Mouse (Mus musculus) spleen, postnatal 36 days (tissue): ENCODE data around the gene Tsn.
A peak's percentile ranks its signal among the peaks of the same experiment; 100 is the strongest.

ENCODE experiments used
- DNase-seq, 2 experiments: peaks; one replicate each; pipeline ENCODE4 v3.0.0; 2022; ENCODE audit warnings: low spot score in 2 of 2, mixed read lengths in 1 of 2

The Tsn gene

GRCm38 (mm10) chr1:118311622-118312326 is at the start of gene Tsn:
TSS of gene Tsn (minus strand) at chr1:118311739.
- DNase-seq, result no peak

DNA sequence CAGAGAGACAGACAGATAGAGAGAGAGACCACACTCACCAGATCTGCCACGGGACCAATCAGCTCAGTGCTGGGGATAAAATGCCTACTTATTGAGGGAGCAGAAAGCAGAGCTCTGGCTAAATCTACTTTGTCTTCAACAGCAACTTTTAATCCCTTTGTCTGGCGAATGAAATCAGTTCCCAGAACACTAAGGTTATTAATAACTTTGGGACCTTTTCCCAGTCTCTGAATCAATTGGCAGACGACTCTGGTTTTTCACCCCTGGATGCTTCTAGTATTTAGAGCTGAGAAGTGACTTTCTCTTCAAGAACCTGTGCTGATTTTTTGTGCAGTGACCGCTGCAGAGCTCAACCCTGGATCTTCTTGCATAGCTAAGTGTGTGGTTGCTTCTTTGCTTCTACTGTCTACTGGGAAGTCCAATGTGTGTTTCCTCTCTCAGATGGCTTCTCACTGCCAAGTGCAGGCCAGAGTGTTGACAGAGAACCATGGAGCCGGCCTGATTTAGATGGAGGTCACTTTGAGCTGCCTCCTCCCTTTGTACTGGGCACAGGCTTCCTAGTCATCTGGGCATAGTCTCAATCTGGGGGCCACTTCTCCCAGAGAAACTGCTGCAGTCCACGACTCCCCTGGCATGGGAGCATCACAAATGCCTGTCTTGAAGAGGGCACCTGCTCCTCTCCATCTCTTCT is 47.7 kb upstream of the Tsn start:
- DNase-seq, result no peak

- no peak for DNase-seq
Measured at GRCm38 (mm10) chr1:118349922-118350321, 38.4 kb upstream of the Tsn start.

DNA sequence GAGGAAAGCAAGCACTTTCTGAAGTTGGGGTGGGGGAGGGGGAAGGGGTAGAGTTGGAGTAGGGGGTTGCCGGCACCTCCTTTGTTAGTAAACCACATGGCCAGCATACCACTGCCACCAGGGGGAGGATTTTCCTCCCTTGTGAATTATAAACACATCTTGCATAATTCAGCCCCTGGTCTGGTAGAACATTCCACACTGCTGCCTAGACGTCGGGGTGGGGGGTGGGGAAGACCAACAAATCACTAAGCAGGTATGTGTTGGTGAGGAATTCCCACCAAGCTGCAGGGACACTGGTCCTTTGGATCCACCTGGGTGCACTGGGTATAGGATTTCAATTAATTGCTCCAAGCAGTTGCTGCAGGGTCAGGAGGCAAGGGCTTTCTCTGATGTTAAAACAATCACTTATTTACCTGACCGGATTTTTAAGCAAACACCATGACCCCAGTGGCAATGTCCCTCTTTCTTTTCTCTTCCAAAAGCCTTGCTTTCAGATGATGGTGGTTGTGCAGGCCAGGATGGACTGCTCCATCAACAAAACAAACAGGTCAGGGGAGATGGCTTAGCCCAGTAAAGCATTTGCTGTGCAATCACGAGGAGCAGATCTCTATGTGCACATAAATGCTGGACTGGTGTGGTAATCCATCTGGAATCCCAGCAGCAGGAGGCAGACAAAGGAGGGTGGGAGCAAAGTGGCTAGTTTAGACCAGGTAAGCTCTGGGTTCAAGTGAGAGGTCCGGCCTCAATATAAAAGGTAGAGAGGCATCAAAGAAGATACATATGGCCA is 32.3 kb upstream of the Tsn start:
- no peak for DNase-seq

GRCm38 (mm10) chr1:118337921-118338320 is 26.4 kb upstream of the Tsn start:
- DNase-seq, result no peak

GRCm38 (mm10) chr1:118335847-118336246 is 24.3 kb upstream of the Tsn start:
- no peak for DNase-seq

- DNase-seq, result no peak
Measured at GRCm38 (mm10) chr1:118334749-118335713, 23.5 kb upstream of the Tsn start.

GRCm38 (mm10) chr1:118321661-118322201 is 10.2 kb upstream of the Tsn start, which contains the start of gene Nifk:
TSS of gene Nifk (plus strand) at chr1:118321839.
- DNase-seq, result peak; percentile 90 to 94

GRCm38 (mm10) chr1:118320696-118321095 is 9.2 kb upstream of the Tsn start:
- DNase-seq, result peak in 1 of 2 experiments; percentile 18

- DNase-seq, result peak; percentile 80 to 83
Measured at GRCm38 (mm10) chr1:118310780-118311621, 538 bp downstream of the Tsn start.

DNA sequence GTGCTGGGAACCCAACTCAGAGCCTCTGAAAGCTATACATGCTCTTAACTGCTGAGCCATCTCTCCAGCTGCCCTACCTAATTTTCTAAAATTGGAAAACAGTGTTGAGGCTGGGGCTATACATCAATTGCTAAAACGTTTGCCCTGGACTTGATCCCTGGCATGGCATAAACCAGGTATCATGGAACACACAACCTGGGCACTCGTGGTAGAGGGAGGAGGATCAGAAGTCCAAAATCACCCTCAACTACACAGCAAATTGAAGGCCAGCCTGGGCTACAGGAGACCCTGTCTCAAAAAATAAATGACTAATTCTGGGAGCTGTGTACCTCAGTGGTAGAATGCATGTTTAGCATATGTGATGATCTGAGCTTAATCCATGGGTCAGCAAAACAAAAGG is 13.8 kb downstream of the Tsn start:
- DNase-seq, result no peak

DNA sequence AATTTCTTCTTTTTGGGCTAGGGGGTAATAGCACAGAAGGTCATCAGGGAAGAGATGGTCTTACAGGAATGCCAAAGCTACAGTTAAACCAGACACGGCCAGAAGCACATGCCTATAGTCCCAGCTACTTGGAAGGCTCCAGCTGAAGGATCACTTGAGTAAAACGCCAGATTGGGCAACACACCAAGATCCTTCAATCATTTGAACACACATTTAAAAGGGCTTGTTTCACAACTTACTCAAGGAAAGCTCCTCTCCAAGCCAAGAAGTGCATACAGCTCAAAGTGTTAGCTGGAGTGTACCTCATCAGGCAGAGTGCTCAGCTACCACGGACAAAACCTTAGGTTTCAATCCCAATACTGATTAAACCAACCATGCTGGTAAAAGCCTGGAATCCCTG is 14.9 kb downstream of the Tsn start:
- DNase-seq, result no peak

- DNase-seq, result no peak
Measured at GRCm38 (mm10) chr1:118294826-118295225, 16.7 kb downstream of the Tsn start.

DNA sequence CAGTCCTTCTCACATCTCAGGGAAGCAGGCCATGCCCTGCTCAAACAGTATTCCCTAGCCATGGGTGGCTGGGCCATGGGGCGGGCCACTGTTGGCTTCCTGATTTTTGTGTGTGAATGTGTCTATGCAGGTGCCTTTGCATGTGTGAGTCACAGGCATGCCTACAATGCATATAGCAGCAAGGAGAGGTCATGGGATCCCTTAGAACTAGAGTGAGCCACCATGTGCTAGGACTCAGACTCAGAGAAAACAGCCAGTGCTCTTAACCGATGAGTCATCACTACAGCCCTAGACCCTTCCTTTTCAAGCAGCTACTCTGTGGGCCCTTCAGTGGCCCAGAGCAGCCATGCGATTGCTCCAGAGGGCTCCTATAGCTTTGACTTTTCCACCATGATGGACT is 17.3 kb downstream of the Tsn start:
- no peak for DNase-seq

GRCm38 (mm10) chr1:118292291-118292690 is 19.2 kb downstream of the Tsn start:
- DNase-seq, result no peak

DNA sequence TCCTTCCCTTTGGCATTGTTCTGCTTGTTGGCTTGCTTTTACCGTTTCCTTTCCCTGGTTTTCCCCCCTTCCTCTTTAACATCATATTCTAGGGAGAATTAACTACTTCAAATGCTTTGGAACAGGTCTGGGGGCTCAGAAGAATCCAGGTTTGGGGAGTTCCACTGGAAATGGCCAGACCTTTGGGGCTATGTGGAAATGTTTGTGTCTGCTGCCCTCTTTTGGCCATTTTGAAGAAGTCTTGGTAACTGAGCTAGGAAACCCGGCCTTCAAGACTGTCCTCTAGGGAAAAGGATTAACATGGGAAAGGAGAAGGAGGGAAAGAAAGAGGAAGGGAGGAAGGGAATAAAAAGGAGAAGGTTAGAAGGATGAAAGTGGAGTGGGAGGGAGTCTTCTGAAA is 36.4 kb downstream of the Tsn start:
- no peak for DNase-seq

- DNase-seq, result no peak
Measured at GRCm38 (mm10) chr1:118251931-118252330, 59.6 kb downstream of the Tsn start.
